Mouse (Mus musculus): ENCODE measurements around the gene Snx1.

Snx1 gene

DNA sequence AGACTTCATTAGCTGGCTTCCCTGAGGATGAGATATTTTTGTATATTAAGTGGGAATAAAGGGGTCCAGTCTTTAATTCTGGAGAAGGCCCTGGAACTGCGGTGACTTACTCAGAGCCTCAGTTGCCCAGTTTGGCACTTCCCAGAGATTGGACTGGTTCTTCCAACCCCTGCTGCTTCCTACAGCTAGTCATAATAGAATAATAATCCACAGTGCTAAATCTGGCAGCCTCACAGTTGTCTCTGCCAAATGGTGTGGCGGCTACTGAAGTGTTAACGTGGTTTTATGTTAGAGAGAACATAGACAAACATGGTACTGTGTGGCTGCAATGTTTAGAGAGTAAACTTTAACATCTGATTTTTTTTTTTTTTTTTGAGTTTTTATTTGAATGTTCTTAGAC, 64.7 kb downstream of the Snx1 start:
- in situ Hi-C loops (cut with MboI; ENCODE audit: unreplicated experiment in 2 of 2), result no loop called here

DNA sequence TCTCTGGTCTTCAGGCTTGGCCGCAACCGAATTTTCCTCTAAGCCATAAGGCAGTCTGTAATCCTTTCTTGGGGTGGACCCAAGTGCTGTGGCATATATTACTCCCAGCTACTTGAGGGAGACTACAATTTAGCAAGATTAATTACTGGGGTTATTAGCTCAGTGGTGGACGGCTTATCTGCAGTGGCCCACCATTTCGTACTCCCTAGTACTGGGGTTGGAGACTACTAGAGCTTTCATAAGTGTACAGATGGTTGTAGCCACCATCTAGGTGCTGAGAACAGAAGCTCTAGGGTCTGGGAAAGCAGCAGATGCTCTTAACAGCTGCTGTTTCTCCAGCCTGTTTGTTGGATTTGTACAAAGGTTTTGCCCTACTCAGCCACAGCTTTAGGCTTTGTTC, 65.4 kb downstream of the Snx1 start:
- in situ Hi-C loops (cut with MboI; ENCODE audit: unreplicated experiment in 2 of 2), result no loop called here

DNA sequence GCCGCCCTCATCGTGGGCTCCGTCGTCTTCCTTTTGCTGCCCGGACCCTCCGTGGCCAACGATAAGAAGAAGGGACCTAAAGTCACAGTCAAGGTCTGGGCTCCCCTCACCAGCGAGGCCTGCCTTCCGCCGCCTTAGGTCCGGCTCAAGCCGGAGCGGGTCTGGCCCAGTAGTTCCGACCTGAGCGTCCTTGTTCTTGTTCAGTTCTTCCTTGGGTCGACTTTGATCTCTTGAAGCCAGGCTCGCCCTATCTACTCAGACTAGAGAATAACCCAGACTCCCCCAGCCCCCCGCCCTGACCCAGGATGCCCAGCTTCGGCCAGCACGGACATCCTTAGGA, 66.1 kb downstream of the Snx1 start:
- in situ Hi-C loops (cut with MboI; ENCODE audit: unreplicated experiment in 2 of 2), result no loop called here

DNA sequence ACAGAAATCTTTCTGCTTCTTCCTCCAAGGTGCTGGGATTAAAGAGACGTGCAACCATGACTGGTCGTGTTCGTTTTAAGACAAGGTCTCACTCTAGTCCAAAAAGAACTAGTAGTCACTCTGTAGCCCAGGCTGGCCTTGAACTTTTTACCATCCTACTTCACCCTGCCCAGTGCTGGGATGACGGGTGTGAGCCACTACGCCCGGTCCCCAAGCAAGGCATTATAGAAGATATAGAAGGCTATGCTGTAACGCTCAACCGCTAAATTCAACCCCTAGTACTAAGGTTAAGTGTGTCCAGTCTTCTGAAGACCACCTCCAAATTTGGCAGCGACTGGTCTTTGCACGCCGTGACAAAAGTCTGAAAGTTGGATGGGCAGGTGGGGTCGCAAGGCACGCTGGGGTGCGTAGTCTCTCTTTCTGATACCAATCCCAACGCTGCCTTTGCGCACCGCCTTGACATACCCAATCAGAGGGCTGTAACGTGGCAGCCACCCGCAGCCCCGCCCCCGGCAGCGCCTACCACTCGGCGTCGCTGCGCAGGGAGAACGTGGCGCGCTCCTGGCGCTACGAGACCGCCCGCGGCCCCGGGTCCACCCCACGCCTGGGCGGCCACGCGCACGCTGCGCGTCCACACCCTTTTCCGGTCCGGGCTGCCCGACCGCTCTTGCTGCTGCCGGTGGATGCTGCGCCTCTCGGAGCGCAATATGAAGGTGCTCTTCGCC, 66.6 kb downstream of the Snx1 start, which contains the start of gene Ppib:
Gene Ppib, plus strand, starts transcription at position 640 of the 725 bp plus-strand sequence.
- in situ Hi-C loops (cut with MboI; ENCODE audit: unreplicated experiment in 2 of 2), result no loop called here

DNA sequence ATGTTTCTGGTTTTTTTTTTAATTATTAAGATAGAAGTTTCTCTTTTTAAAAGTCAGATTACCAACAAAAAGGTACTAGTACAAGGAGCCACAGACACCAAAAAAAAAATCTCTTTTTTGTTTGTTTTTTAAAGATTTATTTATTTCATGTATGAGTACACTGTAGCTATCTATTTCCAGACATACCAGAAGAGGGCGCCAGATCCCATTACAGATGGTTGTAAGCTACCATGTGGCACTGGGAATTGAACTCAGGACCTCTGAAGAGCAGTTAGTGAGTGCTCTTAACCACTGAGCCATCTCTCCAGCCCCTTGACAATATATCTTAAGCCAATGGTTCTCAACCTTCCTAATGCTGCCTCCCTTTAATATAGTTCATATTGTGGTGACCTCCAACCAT, 72.8 kb downstream of the Snx1 start:
- in situ Hi-C loops (cut with MboI; ENCODE audit: unreplicated experiment in 2 of 2), result no loop called here

DNA sequence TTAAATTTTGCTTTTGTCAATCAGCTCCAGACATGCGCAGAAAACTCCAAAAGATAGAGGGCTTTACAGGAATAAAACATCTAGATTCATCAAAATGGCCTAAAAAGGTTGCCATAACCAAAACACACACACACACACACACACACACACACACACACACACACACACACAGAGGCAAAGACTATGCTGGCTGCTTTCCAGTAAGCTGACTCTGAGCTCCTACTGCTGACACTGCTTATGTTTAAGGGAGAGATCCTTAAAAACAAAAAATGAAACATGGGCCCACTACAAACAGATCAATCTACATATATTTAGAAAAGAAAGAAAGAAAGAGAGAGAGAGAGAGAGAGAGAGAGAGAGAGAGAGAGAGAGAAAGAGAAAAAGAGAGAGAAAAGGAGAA, 73.7 kb downstream of the Snx1 start:
- in situ Hi-C loops (cut with MboI; ENCODE audit: unreplicated experiment in 2 of 2), result no loop called here

DNA sequence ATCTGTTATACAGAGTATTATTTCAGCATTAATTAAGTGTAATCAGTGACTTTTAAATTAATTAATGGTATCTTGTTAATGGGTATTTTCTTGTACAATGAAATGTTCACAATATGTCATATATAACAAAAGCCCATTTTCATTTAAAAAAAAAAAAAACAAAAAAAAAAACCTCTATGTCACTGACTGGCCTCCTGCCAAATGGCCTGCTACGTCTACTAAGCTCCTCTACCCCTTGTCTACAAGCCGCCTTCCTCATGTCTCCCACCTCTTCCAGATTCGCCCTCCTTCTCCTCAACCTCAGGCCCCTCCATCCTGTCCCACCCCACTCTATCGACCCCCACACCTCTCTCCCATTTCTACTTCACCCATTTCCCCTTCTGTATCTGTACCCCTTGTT, 74.9 kb downstream of the Snx1 start:
- in situ Hi-C loops (cut with MboI; ENCODE audit: unreplicated experiment in 2 of 2), result no loop called here

DNA sequence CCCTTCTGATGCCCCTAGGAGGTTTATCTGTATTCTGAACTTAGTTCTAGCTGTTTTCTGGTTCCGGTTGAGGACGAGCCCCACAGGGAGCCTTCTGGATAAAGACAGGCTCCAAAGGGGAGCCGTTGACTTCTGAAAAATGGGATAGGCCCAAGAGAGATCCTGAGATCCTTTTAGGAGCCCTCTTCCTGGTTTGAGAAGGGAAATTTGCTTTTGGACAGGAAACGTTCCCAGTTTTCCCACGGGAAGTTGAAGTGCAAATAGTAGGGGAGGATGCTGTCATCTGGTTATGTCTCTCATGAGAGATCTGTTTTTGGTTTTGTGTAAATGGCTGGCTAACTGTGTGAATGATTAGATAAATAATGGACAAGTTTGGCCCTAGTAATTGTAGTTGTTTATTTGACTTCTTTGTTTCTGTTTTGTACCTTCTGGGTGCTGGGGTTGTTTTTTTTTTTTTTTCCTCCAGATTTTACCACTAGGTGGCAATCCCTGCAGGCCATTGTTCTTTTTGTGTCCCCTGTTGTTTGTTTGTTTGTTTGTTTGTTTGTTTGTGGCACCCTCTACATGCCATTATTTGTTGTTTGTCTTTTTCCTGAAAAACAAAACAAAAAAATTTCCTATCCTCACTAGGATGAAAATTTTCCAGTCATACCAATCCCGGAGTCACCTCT, 76.3 kb downstream of the Snx1 start:
- in situ Hi-C loops (cut with MboI; ENCODE audit: unreplicated experiment in 2 of 2), result no loop called here

DNA sequence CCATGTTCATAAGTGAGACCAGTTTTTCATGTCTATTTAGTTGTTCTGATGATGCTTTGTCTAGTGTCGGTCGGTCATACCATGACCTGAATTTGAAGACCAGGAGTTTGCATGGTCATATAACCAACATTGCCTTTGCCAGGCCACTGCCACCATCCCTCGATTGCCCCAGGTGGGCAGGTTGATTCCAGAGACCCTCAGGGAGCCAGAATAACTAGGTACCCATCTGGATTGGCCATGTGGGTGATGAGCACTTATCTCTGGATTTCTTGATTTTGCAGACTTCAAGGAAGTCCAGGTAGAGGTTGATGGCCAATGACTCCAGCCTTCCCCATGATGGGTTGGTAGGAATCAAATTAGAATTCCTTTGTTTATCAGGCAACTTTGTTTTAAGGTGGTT, 83.1 kb downstream of the Snx1 start:
- in situ Hi-C loops (cut with MboI; ENCODE audit: unreplicated experiment in 2 of 2), result no loop called here

DNA sequence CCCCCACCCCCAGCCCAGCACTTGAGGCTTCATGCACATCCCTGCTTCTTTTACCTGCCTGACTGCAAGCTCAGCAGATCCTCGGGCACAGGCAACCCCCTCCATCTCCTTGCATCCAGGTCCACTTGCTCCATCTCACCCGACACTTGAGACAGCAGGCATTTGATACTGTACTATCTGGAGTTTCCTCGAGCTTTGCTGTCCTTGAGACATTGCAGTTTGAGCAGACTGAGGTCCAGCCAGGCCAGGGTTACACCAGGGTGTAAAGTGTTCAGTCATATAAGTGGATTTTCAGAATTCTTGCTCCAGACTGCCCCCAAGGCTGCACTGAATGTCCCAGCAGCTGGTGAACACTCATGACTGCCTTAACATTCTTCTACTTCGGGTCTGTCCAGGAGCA, 84.1 kb downstream of the Snx1 start:
- in situ Hi-C loops (cut with MboI; ENCODE audit: unreplicated experiment in 2 of 2), result no loop called here

DNA sequence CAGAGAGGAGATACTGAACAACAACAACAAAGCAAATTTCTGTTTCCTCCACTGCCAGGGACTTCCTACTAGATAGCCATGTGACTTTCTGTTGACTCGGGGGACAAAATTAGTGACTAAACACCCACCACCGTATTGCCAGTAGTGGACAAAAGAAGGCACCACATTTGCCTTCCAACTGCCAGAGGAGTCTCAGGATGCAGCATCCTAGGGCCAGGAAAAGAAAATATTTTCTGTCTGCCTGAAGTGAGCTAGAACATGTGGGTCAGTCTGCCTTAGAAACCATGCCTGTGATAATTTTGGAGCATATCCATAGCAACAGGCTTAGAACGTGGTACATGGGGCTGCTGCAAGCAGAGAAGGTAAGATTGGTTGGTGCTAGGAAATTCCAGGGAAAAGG, 85.6 kb downstream of the Snx1 start:
- in situ Hi-C loops (cut with MboI; ENCODE audit: unreplicated experiment in 2 of 2), result no loop called here

DNA sequence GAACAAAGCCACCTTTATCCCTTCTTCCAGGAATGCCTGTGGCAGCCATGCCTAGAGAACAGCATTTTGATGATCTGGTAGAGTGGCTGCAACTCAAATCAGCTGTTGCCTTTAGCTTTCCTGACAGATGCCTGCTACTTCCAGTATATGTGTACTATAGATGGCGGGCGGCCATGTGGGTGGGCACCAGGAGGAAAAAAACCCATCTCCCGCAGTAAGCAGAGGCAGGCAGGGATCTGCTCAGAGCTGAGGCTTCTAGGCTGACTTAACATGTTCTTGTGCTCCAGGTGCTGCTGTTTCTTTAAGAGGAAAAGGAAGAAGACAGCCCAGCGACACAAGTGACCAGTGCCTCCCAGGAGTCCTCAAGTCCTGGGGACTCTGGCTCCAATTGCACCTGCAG, 87.1 kb downstream of the Snx1 start:
- in situ Hi-C loops (cut with MboI; ENCODE audit: unreplicated experiment in 2 of 2), result no loop called here

DNA sequence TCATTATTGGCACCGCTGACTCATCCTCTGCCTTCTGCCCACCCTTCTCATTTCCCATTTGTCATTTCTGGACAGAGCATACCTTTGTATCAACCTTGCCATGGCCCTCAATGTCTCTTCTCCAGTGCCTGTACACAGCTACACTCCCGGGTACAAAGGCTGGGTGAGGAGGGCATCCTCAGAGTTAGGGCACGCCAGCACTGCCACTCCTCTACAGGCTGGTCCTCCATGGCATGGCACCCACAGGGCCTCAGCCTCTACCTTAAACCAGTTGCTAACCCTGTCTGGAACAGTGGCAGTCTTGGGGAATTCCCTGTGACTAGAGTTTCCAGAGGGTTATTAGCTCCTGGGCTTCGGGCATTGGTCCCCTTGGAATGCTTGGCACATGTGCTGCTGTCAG, 87.8 kb downstream of the Snx1 start:
- in situ Hi-C loops (cut with MboI; ENCODE audit: unreplicated experiment in 2 of 2), result no loop called here

All from v-Abl transformed pro-B cells (cell line).